Mouse (Mus musculus): Measurements from ENCODE around the gene Tbc1d2b. TPM values are rescaled to one million over a fixed set of nuclear protein-coding genes. Genes with fewer than 3 reads are reported as not detected.

The Tbc1d2b gene
- total RNA-seq, 2 experiments from 2014 or later, result 14.1 to 14.2 TPM

GRCm38 (mm10) chr9:90237232-90238062, 33.2 kb downstream of the Tbc1d2b start:
- no peak overlapping the region for H3K4me3 ChIP-seq
- no peak for TF ChIP-seq CTCF (IDR thresholded peaks at IDR 0.05)
- DNase-seq (ENCODE audit: extremely low spot score in 1 of 2, low spot score in 2 of 2), result no peak
- intact Hi-C loops (cut with DNase I), result no loop called here
- H3K27ac ChIP-seq, result no peak overlapping the region

DNA sequence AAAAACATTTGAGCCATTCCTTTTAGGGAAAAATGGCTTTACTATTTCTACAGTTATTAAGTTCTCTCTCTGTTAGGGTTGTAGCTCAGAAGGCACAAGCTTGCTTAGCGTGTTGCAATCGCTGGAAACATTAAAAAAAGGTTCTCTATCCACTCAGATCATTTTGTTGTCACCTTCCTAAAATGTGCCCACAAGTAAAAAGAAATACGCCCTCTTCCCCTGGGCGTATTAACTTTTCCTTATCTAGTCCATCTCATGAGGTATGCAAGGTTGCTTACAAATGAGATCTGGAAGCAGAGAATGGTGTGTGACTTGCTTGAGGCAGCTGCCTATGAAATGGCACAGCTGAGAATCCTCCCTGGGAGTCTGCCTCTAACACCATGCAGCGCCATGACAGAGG, 33.8 kb downstream of the Tbc1d2b start:
- intact Hi-C loops (cut with DNase I), result no loop called here
- no peak for TF ChIP-seq CTCF (IDR thresholded peaks at IDR 0.05)
- no peak for DNase-seq (ENCODE audit: extremely low spot score in 1 of 2, low spot score in 2 of 2)

GRCm38 (mm10) chr9:90235258-90235882, 35.2 kb downstream of the Tbc1d2b start:
- intact Hi-C loops (cut with DNase I), result no loop called here
- no peak for DNase-seq (ENCODE audit: extremely low spot score in 1 of 2, low spot score in 2 of 2)
- Histone ChIP-seq H3K4me3 (no peak overlapping the region), H3K27ac (no peak overlapping the region)
- no peak for TF ChIP-seq CTCF (IDR thresholded peaks at IDR 0.05)

More for the DNA sequence above, 33.8 kb downstream of the Tbc1d2b start:
- Histone ChIP-seq H3K4me3 (no peak overlapping the region), H3K27ac (no peak overlapping the region)

GRCm38 (mm10) chr9:90234786-90235185, 35.8 kb downstream of the Tbc1d2b start:
- H3K4me3 ChIP-seq, result no peak overlapping the region
- intact Hi-C loops (cut with DNase I), result no loop called here
- no peak for TF ChIP-seq CTCF (IDR thresholded peaks at IDR 0.05)
- no peak for DNase-seq (ENCODE audit: extremely low spot score in 1 of 2, low spot score in 2 of 2)
- no peak overlapping the region for H3K27ac ChIP-seq

DNA sequence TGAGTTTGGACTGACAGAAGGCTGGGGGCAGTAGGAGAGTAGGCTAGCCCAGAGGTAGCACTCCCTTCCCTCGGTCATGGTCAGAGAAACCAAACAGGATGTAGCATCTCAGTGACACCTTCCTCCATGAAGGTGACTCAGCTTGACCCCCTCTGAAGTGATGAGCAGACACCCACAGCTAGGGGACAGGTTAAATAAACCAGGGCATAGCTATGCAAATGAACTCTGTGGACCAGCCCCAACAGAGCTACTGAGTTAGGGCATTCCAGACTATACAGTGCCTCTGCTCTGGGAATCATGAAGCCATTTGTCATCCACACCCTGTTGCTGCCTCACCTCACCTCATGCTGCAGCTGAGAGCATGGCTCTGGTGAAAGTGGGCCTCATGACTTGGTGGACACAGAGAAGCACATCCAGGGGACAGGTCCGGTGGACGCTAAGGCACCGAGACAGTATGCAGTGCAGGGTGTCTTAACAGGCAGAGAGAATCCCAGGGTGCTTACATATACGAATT, 36.6 kb downstream of the Tbc1d2b start:
- intact Hi-C loops (cut with DNase I), result no loop called here
- DNase-seq (ENCODE audit: extremely low spot score in 1 of 2, low spot score in 2 of 2), result no peak
- no peak overlapping the region for H3K4me3 ChIP-seq
- no peak overlapping the region for H3K27ac ChIP-seq
- no peak for TF ChIP-seq CTCF (IDR thresholded peaks at IDR 0.05)

- intact Hi-C loops (cut with DNase I), result no loop called here
- no peak for DNase-seq (ENCODE audit: extremely low spot score in 1 of 2, low spot score in 2 of 2)
- Histone ChIP-seq H3K27ac (no peak overlapping the region), H3K4me3 (no peak overlapping the region)
- TF ChIP-seq CTCF (IDR thresholded peaks at IDR 0.05), result no peak
Observed at GRCm38 (mm10) chr9:90232781-90233690, 37.6 kb downstream of the Tbc1d2b start.

GRCm38 (mm10) chr9:90227171-90227570, 43.4 kb downstream of the Tbc1d2b start:
- intact Hi-C loops (cut with DNase I), result no loop called here
- H3K27ac ChIP-seq, result peak overlapping the region; percentile 91
- no peak for DNase-seq (ENCODE audit: extremely low spot score in 1 of 2, low spot score in 2 of 2)

DNA sequence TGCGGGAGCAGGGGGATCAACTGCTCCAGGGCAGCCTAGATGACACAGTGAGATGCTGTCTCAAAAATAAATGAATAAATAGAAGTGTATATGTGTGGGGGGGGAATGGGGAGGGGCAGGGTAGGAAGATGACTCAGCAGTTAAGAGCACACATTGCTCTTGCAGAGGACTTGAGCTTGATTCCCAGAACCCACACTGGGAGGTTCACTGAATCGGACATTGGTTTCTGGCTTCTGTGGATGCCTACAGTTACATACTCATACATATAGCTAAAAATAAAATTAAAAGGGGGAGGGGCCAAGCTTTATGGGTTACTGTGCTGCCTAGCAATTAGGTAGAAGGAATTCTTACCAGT, 43.9 kb downstream of the Tbc1d2b start:
- intact Hi-C loops (cut with DNase I), result no loop called here
- TF ChIP-seq CTCF (IDR thresholded peaks at IDR 0.05), result no peak
- peak overlapping the region; percentile 36 for H3K4me3 ChIP-seq
- peak overlapping the region; percentile 91 for H3K27ac ChIP-seq
- DNase-seq (ENCODE audit: extremely low spot score in 1 of 2, low spot score in 2 of 2), result no peak

More at GRCm38 (mm10) chr9:90227171-90227570, 43.4 kb downstream of the Tbc1d2b start:
- peak overlapping the region; percentile 4 for H3K4me3 ChIP-seq
- peak; percentile 32 for TF ChIP-seq CTCF (IDR thresholded peaks at IDR 0.05)

DNA sequence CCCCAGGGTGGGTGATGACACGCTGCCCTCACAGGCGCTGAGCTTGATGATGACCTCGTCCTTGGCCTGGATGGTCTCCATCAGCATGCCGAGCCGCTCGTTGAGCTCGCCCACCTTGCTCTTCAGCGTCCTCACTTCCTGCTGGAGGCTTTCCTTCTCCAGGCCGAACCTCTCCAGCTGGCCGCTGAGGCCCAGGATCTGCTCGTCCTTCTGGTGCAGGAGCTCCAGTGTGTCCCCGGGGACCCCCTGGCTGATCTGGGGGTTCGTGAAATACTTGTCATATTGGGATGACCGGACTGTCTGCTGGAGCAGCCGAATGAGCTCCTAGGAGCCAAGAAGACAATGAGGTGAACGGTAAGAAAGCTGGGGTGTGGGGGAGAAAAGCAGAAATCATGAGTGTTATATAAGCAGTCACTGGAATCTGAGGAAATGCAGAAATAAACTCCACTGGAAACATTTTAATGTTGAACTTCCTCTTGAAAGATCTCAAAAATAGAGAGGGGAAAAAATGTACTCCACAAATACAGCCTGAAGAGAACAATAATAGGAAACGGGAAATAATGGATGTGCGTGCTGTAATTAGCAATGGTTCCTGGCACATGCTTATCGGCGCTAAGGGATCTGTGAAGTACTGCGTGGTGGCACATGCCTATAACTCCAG, 44.4 kb downstream of the Tbc1d2b start:
- intact Hi-C loops (cut with DNase I), result no loop called here
- Histone ChIP-seq H3K27ac (peak overlapping the region; percentile 91), H3K4me3 (peak overlapping the region; percentile 36)

DNA sequence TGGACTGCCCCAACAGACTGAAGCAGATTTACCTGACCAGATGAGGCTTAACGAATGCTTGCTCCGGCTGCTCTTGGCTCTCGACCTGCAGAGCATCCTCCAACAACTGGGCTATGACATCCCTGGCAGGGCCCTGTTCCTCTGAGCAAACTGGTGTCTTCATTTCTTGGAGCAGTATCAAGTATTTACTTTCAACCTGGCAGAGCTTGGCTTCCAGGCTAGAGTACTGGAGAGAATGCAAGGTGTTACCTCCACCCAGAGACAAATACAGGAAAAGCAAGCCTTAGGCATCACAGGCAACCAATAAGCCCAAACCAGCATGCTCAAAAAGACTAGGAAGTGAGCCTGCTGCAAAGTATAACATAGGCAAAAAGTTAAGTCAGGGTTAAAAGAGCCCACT, 48.3 kb downstream of the Tbc1d2b start:
- Histone ChIP-seq H3K4me3 (no peak overlapping the region), H3K27ac (no peak overlapping the region)
- intact Hi-C loops (cut with DNase I), result no loop called here
- TF ChIP-seq CTCF (IDR thresholded peaks at IDR 0.05), result no peak
- DNase-seq (ENCODE audit: extremely low spot score in 1 of 2, low spot score in 2 of 2), result no peak

More for the DNA sequence above, 44.4 kb downstream of the Tbc1d2b start:
- peak in 1 of 2 experiments; percentile 49 for DNase-seq (ENCODE audit: extremely low spot score in 1 of 2, low spot score in 2 of 2)
- no peak for TF ChIP-seq CTCF (IDR thresholded peaks at IDR 0.05)

- no peak overlapping the region for H3K27ac ChIP-seq
- intact Hi-C loops (cut with DNase I), result no loop called here
- TF ChIP-seq CTCF (IDR thresholded peaks at IDR 0.05), result no peak
- no peak for DNase-seq (ENCODE audit: extremely low spot score in 1 of 2, low spot score in 2 of 2)
- H3K4me3 ChIP-seq, result no peak overlapping the region
Observed at GRCm38 (mm10) chr9:90217501-90217900, 53.1 kb downstream of the Tbc1d2b start.
